Mouse (Mus musculus) liver, adult 2 months (tissue): Measurements from ENCODE around the gene Lad1.

Experiments
- CTCF ChIP-seq: fragments of 200-500 bp; IDR thresholded peaks from 2 replicates; pipeline ENCODE4 v1.5.1; 2011; ENCODE audit warnings: low read depth, low read length, control low read depth
- POLR2A ChIP-seq: fragments of 200-500 bp; IDR thresholded peaks from 2 replicates; pipeline ENCODE4 v1.6.1; 2011; ENCODE audit warnings: low read length, control low read depth; ENCODE audit not compliant: insufficient read depth; ENCODE audit errors: extremely low read depth

DNA sequence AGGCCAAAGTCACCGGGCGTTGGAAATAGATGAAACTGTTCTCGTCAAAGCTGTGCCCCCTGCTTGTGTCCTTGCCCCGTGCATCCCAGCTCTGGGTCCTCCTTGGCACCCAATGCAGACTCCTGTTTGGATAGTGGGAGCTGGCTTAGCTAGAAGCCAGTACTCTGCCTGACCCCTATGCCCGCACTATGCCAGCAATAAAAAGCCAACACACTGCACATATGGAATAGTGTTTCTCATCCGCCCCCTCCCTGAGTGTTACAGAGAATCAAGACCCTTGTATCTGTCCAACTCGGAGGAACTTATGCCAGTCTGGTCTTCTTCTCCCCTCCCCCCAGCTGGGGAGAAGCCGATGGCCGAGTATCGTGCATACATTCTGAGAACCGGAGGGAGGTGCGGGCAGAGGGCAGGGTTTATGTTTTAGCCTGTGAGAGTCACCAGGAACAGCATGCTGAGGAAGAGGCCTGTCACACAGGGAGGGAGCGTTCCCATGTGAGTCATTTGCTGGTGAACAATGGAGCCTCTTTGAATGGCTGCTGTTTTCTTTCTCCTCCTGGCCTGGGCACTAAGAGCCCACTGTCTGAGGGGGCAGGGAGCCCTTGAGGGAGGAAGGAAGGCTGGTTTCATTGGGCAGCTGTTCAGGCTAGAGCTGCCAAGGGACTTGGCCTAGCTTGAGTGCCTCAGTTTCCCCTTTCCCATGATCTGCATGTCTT lies 33.8 kb downstream of the Lad1 start:
- TF ChIP-seq CTCF = no peak
- no peak for TF ChIP-seq POLR2A
